Mouse (Mus musculus): Measurements from ENCODE around the gene Kctd15. TPM values are rescaled to one million over a fixed set of nuclear protein-coding genes. Genes with fewer than 3 reads are reported as not detected.

Gene Kctd15
- polyA plus RNA-seq, 1 experiment from 2014 or later: 61.6 TPM

GRCm38 (mm10) chr7:34616275-34616674 is 40.3 kb downstream of the Kctd15 start:
- WGBS: 95% methylated on average over 2 of the region's 2 CpGs
- no peak overlapping the region for H3K9ac ChIP-seq
- ATAC-seq (ENCODE audit: insufficient number of reproducible peaks, insufficient read depth, low FRiP score, low TSS enrichment): no peak
- no peak overlapping the region for H3K4me2 ChIP-seq (replicated peaks)
- H3K36me3 ChIP-seq: no peaks in the 10 kb centered on the region
- peaks cover 5% of the 10 kb centered on the region; the same call in 1 of the 2 replicates for H3K9me3 ChIP-seq
- no peak overlapping the region for H3K27ac ChIP-seq
- no peak overlapping the region for H3K4me3 ChIP-seq
- no peaks in the 10 kb centered on the region for H3K27me3 ChIP-seq
- peaks cover 4% of the 10 kb centered on the region; the same call in 1 of the 2 replicates for H3K4me1 ChIP-seq

DNA sequence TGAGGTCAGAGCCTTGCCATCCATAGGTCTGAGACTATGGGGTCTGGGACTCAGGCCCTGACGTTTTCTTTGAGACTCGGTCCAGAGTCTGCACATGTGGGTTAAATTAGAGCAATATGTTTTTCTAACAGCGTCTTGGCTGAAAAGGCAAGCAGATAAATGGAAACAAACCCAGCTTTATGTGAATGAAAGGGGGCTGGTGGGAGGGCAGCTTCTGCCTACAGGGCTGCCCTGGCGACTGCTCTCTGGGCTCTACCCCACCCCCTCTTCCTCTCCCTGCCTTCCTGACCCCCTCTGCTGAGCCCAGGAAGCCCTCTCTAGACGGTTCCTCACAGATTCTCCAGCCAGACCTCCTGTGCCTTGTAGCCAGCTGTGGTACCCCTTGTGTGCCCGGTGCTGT is 46.1 kb downstream of the Kctd15 start:
- no peaks in the 10 kb centered on the region for H3K9me3 ChIP-seq
- no peak overlapping the region for H3K4me3 ChIP-seq
- ATAC-seq (ENCODE audit: insufficient number of reproducible peaks, insufficient read depth, low FRiP score, low TSS enrichment): peak; percentile 73
- peak overlapping the region; percentile 89 for H3K27ac ChIP-seq
- H3K4me1 ChIP-seq: peaks cover 44% of the 10 kb centered on the region
- 22% methylated on average over 6 of the region's 6 CpGs for whole genome bisulfite sequencing
- H3K27me3 ChIP-seq: no peaks in the 10 kb centered on the region
- H3K9ac ChIP-seq: no peak overlapping the region
- H3K4me2 ChIP-seq (replicated peaks): no peak overlapping the region; the same call in 1 of the 2 replicates
- H3K36me3 ChIP-seq: no peaks in the 10 kb centered on the region

DNA sequence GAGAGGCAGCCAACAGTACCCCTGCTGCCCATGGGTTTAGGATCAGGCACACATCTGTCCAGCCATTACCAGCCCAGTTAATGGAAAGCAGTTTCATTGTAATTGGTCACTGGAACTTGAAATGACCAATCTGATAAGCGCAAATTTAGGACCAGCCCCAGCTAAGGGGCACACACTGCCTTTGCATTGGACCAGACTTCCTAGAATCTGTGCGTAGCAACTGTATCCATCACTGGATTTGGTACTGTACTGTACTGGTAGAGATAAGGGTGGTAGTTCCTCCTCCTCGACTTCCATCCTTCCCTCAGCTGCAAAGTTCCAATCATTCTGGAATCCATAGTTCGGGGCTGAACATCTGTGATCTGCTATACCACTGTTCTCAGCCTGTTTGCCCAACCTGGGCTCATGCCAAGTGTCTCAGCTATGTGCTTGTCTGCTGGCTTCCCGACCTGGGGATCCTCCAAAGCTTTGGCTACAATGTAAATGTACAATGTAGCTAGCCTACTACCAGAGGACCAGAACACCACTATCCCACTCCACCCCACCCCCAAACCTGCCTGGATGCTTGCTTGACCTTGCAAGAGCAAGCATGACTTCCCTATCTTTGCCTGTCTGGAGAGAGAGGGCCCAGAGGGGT is 49.1 kb downstream of the Kctd15 start:
- Histone ChIP-seq H3K27me3 (no peaks in the 10 kb centered on the region), H3K9me3 (no peaks in the 10 kb centered on the region), H3K27ac (peak overlapping the region; percentile 82), H3K36me3 (no peaks in the 10 kb centered on the region), H3K4me3 (no peak overlapping the region), H3K4me1 (peaks cover 43% of the 10 kb centered on the region), H3K9ac (no peak overlapping the region), H3K4me2 (replicated peaks) (no peak overlapping the region)
- ATAC-seq (ENCODE audit: insufficient number of reproducible peaks, insufficient read depth, low FRiP score, low TSS enrichment): 0 out of 2 replicates have a peak, but pooled peaks have one; percentile 48
- WGBS: 65% methylated on average over 5 of the region's 5 CpGs

GRCm38 (mm10) chr7:34606729-34607128 is 49.8 kb downstream of the Kctd15 start:
- Histone ChIP-seq H3K27ac (peak overlapping the region; percentile 82), H3K9me3 (no peaks in the 10 kb centered on the region), H3K4me1 (peaks cover 43% of the 10 kb centered on the region), H3K4me2 (replicated peaks) (peak overlapping the region; percentile 30), H3K27me3 (no peaks in the 10 kb centered on the region), H3K36me3 (no peaks in the 10 kb centered on the region), H3K4me3 (no peak overlapping the region), H3K9ac (no peak overlapping the region)
- peak; percentile 15; the same call in 1 of the 2 replicates for ATAC-seq (ENCODE audit: insufficient number of reproducible peaks, insufficient read depth, low FRiP score, low TSS enrichment)
- WGBS: 9% methylated on average over 11 of the region's 11 CpGs

GRCm38 (mm10) chr7:34606051-34606450 is 50.5 kb downstream of the Kctd15 start:
- Histone ChIP-seq H3K4me1 (peaks cover 42% of the 10 kb centered on the region), H3K27ac (peak overlapping the region; percentile 82), H3K9ac (0 out of 2 replicates have a peak overlapping the region, but pooled peaks have one; percentile 5), H3K9me3 (no peaks in the 10 kb centered on the region), H3K27me3 (no peaks in the 10 kb centered on the region), H3K4me3 (peak overlapping the region; percentile 3; the same call in 1 of the 2 replicates), H3K36me3 (no peaks in the 10 kb centered on the region), H3K4me2 (replicated peaks) (peak overlapping the region; percentile 30)
- no peak for ATAC-seq (ENCODE audit: insufficient number of reproducible peaks, insufficient read depth, low FRiP score, low TSS enrichment)
- WGBS: 16% methylated on average over 15 of the region's 15 CpGs

DNA sequence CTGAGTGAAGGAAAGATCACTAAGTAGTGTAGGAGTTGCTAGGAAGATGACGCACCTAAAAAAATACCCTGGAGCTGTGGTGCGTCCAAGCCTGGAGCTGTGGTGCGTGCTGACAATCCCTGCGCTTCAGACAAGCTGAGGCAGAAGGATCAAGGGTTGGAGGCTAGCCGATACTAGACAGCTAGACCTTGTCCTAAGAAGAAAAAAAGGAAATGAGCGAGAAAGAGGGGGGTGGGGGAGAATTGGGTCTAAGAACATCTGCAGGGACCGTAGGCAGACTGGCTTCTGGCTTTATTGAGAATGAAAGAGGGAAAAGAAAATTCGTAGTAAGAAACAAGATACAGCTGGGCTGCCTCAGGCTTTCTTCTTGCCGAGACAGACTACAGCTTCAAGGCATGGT is 58.0 kb downstream of the Kctd15 start:
- H3K4me1 ChIP-seq: peaks cover 42% of the 10 kb centered on the region
- no peaks in the 10 kb centered on the region for H3K36me3 ChIP-seq
- no peak for ATAC-seq (ENCODE audit: insufficient number of reproducible peaks, insufficient read depth, low FRiP score, low TSS enrichment)
- H3K4me3 ChIP-seq: no peak overlapping the region
- H3K9ac ChIP-seq: no peak overlapping the region
- H3K27me3 ChIP-seq: no peaks in the 10 kb centered on the region
- H3K27ac ChIP-seq: peak overlapping the region; percentile 69
- H3K9me3 ChIP-seq: no peaks in the 10 kb centered on the region
- H3K4me2 ChIP-seq (replicated peaks): no peak overlapping the region
- WGBS: 29% methylated on average over 9 of the region's 9 CpGs

DNA sequence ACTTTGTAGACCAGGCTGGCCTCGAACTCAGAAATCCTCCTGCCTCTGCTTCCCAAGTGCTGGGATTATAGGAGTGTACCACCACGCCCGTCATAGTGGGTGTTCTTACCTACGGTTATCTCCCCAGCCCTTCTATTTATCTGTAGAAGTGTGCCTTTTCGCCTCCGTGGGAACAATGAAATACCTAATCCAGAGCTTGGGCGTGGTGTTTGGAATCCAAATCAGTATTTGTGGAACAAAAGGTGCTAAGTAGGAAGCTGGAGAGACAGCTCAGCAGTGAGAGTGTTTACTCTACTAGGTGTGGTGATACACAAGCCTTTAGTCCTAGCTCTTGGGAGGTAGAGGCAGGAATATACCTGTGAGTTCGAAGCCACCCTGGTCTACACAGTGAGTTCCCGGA is 58.5 kb downstream of the Kctd15 start:
- H3K27ac ChIP-seq: peak overlapping the region; percentile 69; the same call in 1 of the 2 replicates

GRCm38 (mm10) chr7:34596531-34597235 is 59.8 kb downstream of the Kctd15 start:
- ATAC-seq (ENCODE audit: insufficient number of reproducible peaks, insufficient read depth, low FRiP score, low TSS enrichment): no peak
- no peak overlapping the region for H3K4me3 ChIP-seq
- H3K9ac ChIP-seq: no peak overlapping the region
- H3K4me1 ChIP-seq: peaks cover 42% of the 10 kb centered on the region
- peak overlapping the region; percentile 80 for H3K27ac ChIP-seq
- H3K36me3 ChIP-seq: no peaks in the 10 kb centered on the region
- H3K4me2 ChIP-seq (replicated peaks): no peak overlapping the region
- H3K27me3 ChIP-seq: no peaks in the 10 kb centered on the region
- WGBS: 17% methylated on average over 14 of the region's 14 CpGs
- no peaks in the 10 kb centered on the region for H3K9me3 ChIP-seq

More for the DNA sequence above, 58.5 kb downstream of the Kctd15 start:
- H3K27me3 ChIP-seq: no peaks in the 10 kb centered on the region
- H3K36me3 ChIP-seq: no peaks in the 10 kb centered on the region
- H3K9ac ChIP-seq: no peak overlapping the region
- WGBS: 96% methylated on average over 9 of the region's 9 CpGs
- no peaks in the 10 kb centered on the region for H3K9me3 ChIP-seq
- ATAC-seq (ENCODE audit: insufficient number of reproducible peaks, insufficient read depth, low FRiP score, low TSS enrichment): no peak
- no peak overlapping the region for H3K4me2 ChIP-seq (replicated peaks)
- peaks cover 42% of the 10 kb centered on the region for H3K4me1 ChIP-seq
- no peak overlapping the region for H3K4me3 ChIP-seq

GRCm38 (mm10) chr7:34595307-34595565 is 61.3 kb downstream of the Kctd15 start:
- no peak for ATAC-seq (ENCODE audit: insufficient number of reproducible peaks, insufficient read depth, low FRiP score, low TSS enrichment)
- peaks cover 42% of the 10 kb centered on the region for H3K4me1 ChIP-seq
- H3K27ac ChIP-seq: peak overlapping the region; percentile 74; the same call in 1 of the 2 replicates
- no peaks in the 10 kb centered on the region for H3K9me3 ChIP-seq
- no peak overlapping the region for H3K9ac ChIP-seq
- H3K36me3 ChIP-seq: no peaks in the 10 kb centered on the region
- no peak overlapping the region for H3K4me2 ChIP-seq (replicated peaks)
- H3K27me3 ChIP-seq: no peaks in the 10 kb centered on the region
- WGBS: 64% methylated on average over 4 of the region's 4 CpGs
- H3K4me3 ChIP-seq: no peak overlapping the region

DNA sequence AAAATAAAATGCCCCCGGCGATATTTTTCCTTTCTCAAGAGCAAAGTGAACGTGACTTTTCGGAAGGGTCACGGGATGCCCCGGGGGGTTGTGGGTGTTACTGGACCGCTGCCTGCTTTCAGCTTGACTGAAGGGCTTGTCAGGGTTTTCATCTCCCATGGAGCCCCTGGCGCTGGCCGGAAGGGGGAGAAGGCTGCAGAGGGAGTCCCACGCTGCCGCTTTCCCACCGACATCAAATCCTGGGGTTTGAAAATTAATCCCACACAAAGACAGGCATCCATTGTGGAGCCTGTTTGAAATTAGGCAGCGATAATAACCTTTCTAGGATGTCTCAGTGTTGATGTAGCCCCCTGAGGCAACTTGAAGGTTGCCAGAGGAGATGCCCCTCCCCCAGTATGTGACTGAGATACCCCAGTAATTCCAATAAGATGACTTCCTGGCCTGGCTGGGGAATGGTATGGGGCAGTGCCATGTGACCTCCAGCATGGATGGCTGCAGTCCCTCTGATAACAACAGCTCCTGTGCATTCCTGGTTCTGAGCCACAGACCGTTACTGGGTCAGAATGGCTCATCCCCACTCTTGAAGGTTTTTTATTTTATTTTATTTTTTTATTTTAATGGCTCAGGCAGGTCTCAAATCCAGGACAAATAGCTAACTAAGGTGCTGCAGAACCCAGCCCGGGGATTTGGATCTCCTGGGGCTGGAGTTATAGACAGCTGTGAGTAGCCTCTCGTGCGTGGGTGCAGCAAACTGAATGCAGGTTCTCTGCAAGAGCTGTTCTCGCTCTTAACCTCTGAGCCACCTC is 61.8 kb downstream of the Kctd15 start:
- peak overlapping the region; percentile 22 for H3K4me3 ChIP-seq
- no peak for ATAC-seq (ENCODE audit: insufficient number of reproducible peaks, insufficient read depth, low FRiP score, low TSS enrichment)
- H3K9me3 ChIP-seq: no peaks in the 10 kb centered on the region
- H3K27me3 ChIP-seq: no peaks in the 10 kb centered on the region
- H3K36me3 ChIP-seq: no peaks in the 10 kb centered on the region
- H3K4me2 ChIP-seq (replicated peaks): peak overlapping the region; percentile 47
- peaks cover 42% of the 10 kb centered on the region for H3K4me1 ChIP-seq
- 15% methylated on average over 18 of the region's 18 CpGs for WGBS
- no peak overlapping the region for H3K9ac ChIP-seq
- peak overlapping the region; percentile 74 for H3K27ac ChIP-seq

GRCm38 (mm10) chr7:34590711-34591110 is 65.8 kb downstream of the Kctd15 start:
- H3K27ac ChIP-seq: no peak overlapping the region
- no peak overlapping the region for H3K4me2 ChIP-seq (replicated peaks)
- H3K4me3 ChIP-seq: no peak overlapping the region
- peaks cover 5% of the 10 kb centered on the region; the same call in 1 of the 2 replicates for H3K9me3 ChIP-seq
- no peaks in the 10 kb centered on the region for H3K36me3 ChIP-seq
- H3K9ac ChIP-seq: no peak overlapping the region
- peaks cover 16% of the 10 kb centered on the region for H3K4me1 ChIP-seq
- WGBS: 87% methylated on average over 11 of the region's 11 CpGs
- no peak for ATAC-seq (ENCODE audit: insufficient number of reproducible peaks, insufficient read depth, low FRiP score, low TSS enrichment)
- H3K27me3 ChIP-seq: no peaks in the 10 kb centered on the region

All from embryonic facial prominence, embryonic 12.5 days (tissue).